Mouse (Mus musculus) 3T3-L1 (cell line): Measurements from ENCODE around the gene Stradb.

Experiments used
- DNase-seq: peaks from one replicate; pipeline ENCODE4 v3.0.0-alpha.2; 2015; ENCODE audit warnings: low read depth, low spot score

Stradb gene

DNA sequence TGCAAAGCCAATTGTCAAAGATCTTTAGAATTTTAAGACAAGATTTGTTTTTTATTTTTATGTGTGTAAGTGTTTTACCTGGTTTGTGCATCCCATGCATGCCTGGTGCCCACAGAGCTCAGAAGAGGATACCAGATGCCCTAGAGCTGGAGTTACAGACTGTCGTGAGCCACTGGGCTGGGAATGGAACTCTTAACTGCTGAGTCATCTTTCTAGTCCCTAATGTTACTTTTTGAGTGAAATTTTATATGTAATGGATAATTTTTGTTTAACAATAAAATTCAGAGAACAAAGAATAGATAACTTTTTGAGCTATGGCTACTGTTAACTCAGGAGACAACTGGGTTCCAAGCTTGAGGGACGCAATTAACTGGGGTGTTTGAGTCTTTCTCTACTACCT, 13.6 kb upstream of the Stradb start:
- DNase-seq: no peak

DNA sequence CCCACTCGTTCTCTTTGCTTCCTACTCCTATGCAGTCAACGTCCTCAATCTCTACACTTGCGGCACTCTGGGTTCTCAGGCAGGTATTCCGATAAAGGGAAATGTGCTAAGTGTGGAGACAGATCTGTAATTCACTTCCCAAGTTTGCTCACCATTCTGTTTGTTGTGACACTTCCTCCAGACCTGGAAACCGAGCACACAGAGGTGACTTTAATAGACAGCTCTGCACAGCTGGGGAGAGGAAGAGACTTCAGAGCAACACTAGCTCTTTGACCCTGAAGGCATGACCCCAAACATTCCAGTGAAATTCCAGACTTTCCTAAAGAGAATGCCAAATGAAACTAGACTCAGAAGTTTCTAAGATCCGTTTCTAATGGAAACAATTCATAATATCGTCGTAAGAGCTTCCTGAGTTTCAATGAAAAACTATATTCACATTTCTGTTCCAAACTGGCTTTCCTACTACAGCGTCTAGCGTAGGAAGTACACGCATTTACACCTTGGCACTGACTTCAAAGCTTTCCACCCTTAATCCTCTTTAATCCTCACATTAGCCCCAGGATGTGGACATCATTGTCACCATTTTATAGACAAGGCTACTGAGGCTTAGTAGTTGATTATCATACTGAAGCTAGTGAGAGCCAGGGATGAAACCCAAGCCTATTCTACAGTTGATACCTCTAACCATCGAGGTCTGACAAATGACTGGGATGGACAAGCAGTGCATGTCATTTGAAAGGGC, 12.0 kb upstream of the Stradb start:
- no peak for DNase-seq

DNA sequence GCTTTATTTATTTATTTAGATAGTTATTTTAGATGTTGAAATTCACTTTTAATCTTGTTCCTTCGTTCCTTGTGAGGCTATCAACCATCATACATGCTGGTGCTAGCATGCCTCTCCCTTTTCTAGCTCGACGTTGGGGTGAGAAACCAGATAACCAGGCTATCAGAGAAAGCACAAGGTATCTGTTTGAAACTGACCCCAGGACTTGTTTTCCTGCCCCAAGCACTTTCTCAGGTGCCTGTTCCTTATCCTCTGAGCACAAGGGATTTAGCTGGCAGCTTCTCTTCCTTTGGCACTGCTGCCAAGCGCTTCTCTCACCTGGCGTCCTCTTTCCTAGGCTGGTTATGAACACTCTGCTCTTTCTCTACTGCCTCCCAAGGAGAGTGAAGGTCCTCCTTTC, 10.9 kb upstream of the Stradb start:
- DNase-seq: no peak

DNA sequence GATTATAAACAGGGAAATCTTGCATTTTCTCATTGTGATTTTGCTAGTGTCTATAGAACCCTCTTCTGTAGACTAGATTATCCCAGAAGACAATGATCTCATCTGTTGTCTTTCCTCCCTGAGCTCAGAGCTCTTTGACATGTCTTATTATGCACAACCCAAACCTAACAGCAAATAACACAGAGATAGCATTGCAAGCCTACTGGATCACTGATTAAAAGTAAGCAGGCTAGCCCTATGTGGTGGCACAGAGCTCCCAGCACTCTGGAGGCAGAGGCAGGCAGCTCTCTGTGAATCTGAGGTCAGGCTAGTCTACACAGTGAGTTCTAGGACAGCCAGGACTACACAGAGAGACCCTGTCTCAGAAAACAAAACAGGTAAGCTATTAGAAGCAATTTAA, 10.5 kb upstream of the Stradb start:
- DNase-seq: no peak

DNA sequence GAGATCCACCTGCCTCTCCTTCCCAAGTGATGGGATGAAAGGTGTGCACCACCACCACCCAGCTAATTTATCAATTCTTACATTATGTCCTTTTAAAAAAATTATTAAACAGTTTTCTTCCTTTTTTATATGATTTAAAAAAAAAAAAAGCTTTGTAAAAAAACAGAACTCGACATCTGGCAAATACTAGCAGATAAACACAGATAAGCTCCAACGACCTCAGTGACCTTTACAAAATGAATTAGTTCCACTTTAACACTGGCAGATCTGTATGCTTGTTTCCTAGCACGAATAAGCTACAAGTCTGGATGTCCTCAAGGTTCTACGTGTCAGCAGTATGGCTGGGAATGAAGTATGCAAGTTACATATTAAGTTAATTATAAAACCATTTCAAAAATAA, 5.8 kb upstream of the Stradb start:
- DNase-seq: no peak

DNA sequence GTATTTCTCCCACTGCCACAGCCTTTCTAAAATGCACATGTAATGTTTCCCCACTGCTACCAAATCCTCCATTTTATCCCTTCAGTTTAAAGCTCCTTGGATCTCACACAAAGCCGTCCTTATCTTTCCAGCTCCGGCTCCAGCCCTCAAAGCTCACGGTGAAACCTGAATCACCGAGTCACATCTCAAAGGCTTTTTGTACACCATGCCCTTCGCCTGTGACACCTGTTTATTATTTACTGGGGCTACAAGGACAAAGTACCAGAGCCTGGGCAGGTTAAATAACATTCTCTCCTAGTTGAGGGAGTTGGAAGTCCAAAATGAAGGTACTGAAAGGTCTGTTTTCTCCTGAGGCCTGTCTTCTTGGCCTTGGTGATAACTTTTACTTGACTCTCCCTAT, 3.3 kb upstream of the Stradb start:
- no peak for DNase-seq

DNA sequence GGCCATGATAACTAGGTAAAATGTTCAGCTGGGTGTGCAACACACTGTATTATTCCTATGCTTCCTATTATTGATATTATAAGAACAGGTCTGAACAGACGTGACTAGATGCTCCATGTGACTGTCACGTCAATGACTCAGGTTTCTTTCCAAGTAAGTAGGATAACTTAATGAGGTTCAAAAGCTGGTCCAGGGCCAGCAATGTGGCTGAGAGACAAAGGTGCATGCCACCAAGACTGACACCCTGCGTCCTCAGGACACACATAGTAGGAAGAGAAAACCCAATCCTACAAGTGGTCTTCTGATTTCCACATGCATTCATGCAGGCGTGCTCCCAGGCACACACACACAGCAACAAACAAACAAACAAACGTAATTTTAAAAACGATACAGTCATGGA, 2.2 kb upstream of the Stradb start:
- DNase-seq: no peak

DNA sequence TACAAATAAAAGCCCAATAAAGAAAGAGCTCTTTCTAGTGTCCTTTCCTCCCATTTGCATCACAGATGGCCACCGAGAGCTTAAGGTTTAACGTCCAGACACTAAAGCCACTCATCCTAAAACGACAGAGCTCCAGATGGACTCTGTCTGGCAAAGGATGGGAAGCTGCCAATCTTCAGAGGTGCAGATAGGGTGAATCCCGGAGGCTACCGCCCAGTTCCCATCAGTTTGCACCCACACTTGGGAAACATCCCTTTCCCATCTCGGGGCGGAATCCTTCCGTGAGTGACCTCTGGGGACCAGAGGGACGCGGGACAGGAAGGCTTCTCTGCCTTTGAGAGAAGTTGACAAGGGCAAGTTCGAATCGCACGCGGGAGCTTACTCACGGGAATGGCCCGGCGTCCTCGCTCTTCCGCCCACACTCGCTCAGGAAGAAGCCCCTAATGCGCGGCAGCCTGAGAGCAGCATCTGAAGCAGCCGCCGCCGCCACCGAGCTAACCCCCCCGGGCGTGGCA, 414 bp upstream of the Stradb start:
- DNase-seq: no peak

DNA sequence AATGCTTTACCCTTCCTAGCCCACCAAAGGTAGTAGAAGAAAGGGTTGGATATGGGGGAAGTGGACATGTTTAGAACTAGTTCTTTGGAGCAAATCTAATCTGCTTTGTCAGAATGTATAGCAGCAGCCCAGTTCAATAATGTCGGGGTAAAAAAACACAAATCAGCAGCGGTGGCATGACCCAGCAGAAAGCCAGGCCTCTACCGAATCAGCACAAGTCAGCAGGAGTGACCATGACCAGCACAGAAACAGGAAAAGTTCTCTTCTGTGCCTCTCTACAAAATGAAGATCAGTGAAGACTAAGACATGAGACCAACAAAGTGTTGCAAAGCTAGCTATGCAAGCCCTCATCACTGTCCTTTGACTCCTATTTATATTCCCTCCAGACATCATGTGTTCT, 9.0 kb downstream of the Stradb start:
- DNase-seq: no peak

DNA sequence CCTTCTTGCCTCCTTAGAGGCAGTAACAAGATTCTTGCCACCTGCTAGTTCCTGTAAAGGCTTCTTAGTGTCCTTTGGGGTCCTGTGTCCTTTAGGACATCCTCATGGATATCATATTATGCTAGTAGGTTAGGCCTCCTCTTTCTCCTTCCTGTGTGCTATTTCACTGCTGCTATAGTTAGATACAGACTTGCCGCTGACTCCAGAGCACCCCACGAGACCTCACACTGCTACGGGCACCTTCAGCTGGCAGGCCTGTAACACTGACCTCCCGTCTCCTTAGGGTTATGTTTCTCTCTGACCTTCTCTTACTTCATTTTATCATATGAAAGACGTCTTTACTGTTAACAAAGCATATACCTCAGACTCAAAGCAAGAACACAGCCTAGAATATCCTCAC, 11.3 kb downstream of the Stradb start:
- DNase-seq: no peak

DNA sequence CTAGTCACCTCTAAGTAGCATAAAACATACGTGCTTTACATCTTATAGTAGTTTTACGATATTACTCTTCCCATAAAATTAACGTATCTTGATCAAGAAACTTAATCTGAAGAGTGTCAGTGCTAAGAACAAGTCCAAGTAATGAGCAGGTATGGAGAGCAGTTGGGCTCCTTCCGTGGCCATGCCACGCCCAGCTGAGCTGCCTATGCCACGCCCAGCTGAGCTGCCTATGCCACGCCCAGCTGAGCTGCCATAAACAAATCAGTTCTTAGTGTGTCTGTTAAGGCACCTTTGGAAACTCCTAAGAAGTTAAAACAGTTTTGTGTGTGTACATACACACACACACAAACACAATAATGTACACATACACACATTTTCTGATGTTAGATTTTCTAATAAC, 19.8 kb downstream of the Stradb start:
- DNase-seq: no peak

DNA sequence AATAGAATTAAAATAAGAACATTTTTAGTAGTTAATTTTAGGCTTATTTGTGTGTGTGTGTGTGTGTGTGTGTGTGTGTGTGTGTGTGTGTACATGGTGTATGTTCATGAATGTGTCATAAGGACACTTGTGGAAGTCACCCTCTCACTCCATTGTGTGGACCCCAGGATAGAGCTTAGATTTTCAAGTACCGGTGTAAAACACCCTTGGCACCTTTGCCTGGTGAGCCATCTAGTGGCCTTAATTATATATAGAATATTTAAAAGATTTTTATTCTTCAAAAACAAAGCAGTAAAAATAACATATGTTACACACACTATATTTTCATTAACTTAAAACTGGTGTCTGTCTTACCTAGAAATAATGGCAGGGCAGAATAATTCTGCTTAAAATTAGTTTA, 20.4 kb downstream of the Stradb start:
- peak; percentile 44 for DNase-seq

DNA sequence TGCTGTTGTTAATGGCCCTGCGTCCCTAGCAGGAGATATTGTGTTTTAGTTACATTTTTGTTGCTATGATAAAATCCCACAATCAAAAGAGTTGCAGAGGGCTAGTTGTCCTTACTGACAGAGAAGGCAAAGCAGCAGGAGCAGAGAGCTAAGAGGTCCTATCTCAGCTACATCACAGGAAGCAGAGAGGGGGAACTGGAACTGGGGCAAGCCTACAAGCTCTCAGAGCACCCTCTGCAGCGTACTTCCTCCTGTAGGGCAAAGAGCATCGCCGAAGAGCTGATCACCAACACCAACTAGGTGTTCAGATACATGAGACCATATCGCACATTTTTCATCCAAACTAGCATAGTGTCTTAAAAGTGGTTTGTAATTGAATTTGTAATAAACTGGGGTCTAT, 22.0 kb downstream of the Stradb start:
- DNase-seq: no peak

DNA sequence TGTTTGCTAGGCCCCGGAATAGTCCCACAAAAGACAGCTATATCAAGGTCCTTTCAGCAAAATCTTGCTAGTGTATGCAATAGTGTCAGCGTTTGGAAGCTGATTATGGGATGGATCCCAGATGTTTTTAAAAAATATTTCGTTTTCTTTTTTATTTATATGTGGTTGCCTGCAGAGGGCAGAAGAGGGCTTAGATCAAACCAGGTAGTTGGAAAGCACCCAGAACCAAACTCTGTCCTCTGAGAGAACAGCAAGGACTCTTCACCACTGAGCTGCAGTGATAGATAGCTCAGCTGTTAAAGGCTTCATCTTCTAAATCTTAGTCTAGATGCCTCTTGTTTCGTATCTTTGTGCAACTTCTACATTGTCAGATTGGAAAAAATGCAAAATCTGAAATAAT, 35.9 kb downstream of the Stradb start:
- DNase-seq: peak; percentile 74

DNA sequence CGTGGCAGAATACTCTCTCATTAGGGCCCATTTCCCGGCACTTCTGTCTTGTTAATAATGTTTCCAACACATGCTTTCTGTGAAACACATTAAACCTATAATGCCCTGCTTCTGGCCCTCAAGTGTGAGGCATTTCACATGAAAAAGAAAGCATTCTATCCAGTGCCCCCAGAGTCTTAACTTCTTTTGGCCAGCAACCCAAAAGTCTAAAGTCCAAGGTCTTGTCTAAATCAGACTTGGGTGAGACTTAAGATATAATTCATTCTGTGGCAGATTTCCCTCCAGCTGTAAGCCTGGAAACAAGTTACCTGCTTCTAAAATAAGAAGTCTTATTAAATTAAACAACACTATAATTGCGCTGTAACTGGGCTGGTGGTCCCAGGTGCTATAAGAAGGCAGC, 48.2 kb downstream of the Stradb start:
- DNase-seq: no peak

DNA sequence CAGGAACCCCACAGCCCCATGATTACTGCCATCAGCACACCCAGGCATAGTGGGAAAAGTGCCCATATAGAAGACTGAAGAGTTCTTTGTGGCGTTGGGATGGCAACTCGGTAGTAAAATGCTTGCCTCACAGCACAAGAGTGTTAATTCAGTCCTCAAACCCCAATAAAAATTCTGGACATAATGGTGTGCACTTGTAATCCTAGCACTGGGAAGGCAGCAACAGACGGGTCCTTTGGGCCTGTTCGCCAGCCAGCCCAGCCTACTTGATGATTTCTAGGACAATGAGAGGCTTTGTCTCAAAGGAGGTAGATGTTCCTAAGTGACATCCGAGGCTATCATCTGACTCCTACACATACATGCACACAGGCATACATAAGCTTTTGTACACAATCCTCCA, 64.4 kb downstream of the Stradb start:
- no peak for DNase-seq
